Mouse (Mus musculus) testis, adult 2 months (tissue): ENCODE results near the gene Il4i1.

Experiments
- CTCF ChIP-seq: fragments of 200-500 bp; IDR thresholded peaks from 2 replicates; pipeline ENCODE4 v1.5.1; 2012; ENCODE audit warnings: low read depth, mild to moderate bottlenecking, inconsistent platforms, low read length, moderate library complexity; ENCODE audit not compliant: control insufficient read depth, insufficient read depth, insufficient replicate concordance
- POLR2A ChIP-seq: fragments of 200-500 bp; IDR thresholded peaks from 2 replicates; pipeline ENCODE4 v1.6.1; 2012; ENCODE audit warnings: low read depth, mild to moderate bottlenecking, inconsistent platforms, low read length, moderate library complexity; ENCODE audit not compliant: control insufficient read depth

GRCm38 (mm10) chr7:44846804-44847203 is 30.6 kb downstream of the Il4i1 start:
- TF ChIP-seq CTCF, result no peak
- TF ChIP-seq POLR2A, result no peak
